Mouse (Mus musculus) cerebellum, adult 2 months (tissue): Measurements from ENCODE around the gene Enpep. TPM values are rescaled to one million over a fixed set of nuclear protein-coding genes. Genes with fewer than 3 reads are reported as not detected.

Experiments used
- DNase-seq, 2 experiments: peaks; one replicate each; pipeline ENCODE4 v3.0.0; 2021
- H3K27ac ChIP-seq: fragments of 200-500 bp; 2 replicates; pipeline ENCODE4 v1.5.1; 2012; ENCODE audit warnings: low read length, control low read depth, inconsistent platforms; ENCODE audit not compliant: insufficient read depth
- H3K27me3 ChIP-seq: fragments of 200-500 bp; 2 replicates; pipeline ENCODE4 v1.6.1; 2012; ENCODE audit warnings: inconsistent platforms, mild to moderate bottlenecking, low read length, moderate library complexity; ENCODE audit not compliant: control insufficient read depth, insufficient read depth
- H3K4me1 ChIP-seq: fragments of 200-500 bp; 2 replicates; pipeline ENCODE4 v1.6.1; 2011; ENCODE audit warnings: low read length; ENCODE audit not compliant: control insufficient read depth, insufficient read depth
- H3K4me3 ChIP-seq: fragments of 200-500 bp; replicated peaks from 2 replicates; pipeline ENCODE3; 2011; ENCODE audit warnings: mild to moderate bottlenecking, low read depth, low read length, control low read depth; ENCODE audit not compliant: insufficient read depth
- CTCF ChIP-seq: fragments of 200-500 bp; IDR thresholded peaks from 2 replicates; pipeline ENCODE4 v1.5.1; 2011; ENCODE audit warnings: low read depth, mild to moderate bottlenecking, control low read depth, low read length, moderate library complexity, borderline replicate concordance; ENCODE audit not compliant: insufficient read depth
- POLR2A ChIP-seq: fragments of 200-500 bp; IDR thresholded peaks from 2 replicates; pipeline ENCODE4 v1.6.1; 2011; ENCODE audit warnings: low read length, control low read depth, borderline replicate concordance; ENCODE audit not compliant: insufficient read depth
- WGBS: fragments of 180-500 bp; shearing (Covaris S2); methylation state at CpG from one replicate; pipeline ENCODE4 v1.1.7; 2018; 5-methylcytosine and 5-hydroxymethylcytosine counted together
- polyA plus RNA-seq: library from polyadenylated mRNA; depleted of rRNA; stranded (reverse); fragments of >200 nt; gene quantifications from 2 replicates; pipeline ENCODE4 v1.2.3, GENCODE M21; 2012

Enpep gene
- polyA plus RNA-seq, 1 experiment: 2.6 TPM

DNA sequence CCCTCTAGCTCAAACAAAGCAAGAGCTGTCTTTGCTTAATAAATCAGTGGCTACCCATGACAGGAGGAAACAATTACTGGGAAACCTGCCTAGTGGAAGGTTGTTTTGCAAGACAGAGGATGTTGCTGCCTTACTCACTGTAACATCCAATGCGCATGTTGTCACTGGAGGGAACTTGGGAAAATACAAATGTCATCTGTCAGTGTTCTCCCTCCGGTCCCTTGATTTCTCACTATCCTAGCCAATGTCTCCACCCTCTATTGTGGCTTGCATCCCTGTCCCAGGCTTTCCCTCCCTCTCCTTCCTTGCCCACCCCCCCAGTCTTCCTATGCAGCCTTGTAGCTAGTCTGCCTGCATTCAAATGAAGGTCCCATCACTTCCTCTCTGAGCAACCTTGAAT lies 36.6 kb downstream of the Enpep start:
- H3K27ac ChIP-seq: no peak overlapping the region
- H3K4me1 ChIP-seq: no peaks in the 10 kb centered on the region
- H3K4me3 ChIP-seq: no peak overlapping the region
- TF ChIP-seq POLR2A: no peak
- TF ChIP-seq CTCF: no peak
- H3K27me3 ChIP-seq: no peaks in the 10 kb centered on the region
- DNase-seq: no peak
- 59% methylated on average over 2 of the region's 2 CpGs for WGBS

DNA sequence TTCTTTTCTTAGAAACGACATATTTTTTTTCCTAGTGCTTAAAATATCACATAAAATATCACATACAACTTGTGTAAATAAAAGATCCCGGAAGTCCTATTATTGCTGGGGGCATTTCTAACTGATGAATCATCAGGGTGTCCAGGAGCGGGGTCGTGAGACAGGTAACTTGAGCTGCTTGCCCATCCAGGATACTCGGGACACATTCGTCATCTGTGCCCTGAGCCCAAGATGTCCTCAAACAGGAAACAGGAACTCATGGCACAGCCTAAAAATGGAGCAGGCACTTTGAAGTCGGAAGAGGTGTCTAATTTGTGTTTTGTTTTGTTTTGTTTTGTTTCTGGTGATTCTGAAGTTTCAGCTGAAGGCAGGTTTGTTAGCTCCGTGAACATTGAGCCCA lies 43.0 kb downstream of the Enpep start:
- WGBS: 90% methylated on average over 8 of the region's 8 CpGs

DNA sequence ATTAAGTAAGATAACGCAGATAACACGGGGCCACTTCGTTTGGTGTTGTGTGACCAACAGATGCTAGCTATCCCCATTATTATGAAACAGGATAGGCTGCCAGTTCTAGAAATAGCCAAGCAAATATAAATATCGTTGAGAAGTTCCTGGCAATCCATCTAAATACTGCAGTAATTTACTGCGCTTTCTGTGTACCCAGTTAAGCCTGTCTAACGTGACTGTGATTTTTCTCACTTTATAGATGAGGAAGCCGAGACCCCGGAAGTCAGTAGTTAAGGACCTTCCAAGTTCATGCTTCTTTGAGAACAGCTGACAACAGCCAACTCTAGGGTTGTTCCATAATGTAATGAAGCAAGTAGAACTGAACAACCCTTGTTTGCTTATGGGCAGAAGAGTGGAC lies 45.4 kb downstream of the Enpep start:
- no peaks in the 10 kb centered on the region for H3K4me1 ChIP-seq
- H3K27me3 ChIP-seq: no peaks in the 10 kb centered on the region
- no peak for DNase-seq
- H3K4me3 ChIP-seq: no peak overlapping the region
- WGBS: 71% methylated on average over 8 of the region's 8 CpGs
- no peak for TF ChIP-seq POLR2A
- TF ChIP-seq CTCF: no peak
- H3K27ac ChIP-seq: no peak overlapping the region

More for the DNA sequence above, 43.0 kb downstream of the Enpep start:
- Histone ChIP-seq H3K27me3 (no peaks in the 10 kb centered on the region), H3K4me3 (no peak overlapping the region), H3K4me1 (no peaks in the 10 kb centered on the region), H3K27ac (no peak overlapping the region)
- no peak for DNase-seq
- TF ChIP-seq CTCF: no peak
- TF ChIP-seq POLR2A: no peak

DNA sequence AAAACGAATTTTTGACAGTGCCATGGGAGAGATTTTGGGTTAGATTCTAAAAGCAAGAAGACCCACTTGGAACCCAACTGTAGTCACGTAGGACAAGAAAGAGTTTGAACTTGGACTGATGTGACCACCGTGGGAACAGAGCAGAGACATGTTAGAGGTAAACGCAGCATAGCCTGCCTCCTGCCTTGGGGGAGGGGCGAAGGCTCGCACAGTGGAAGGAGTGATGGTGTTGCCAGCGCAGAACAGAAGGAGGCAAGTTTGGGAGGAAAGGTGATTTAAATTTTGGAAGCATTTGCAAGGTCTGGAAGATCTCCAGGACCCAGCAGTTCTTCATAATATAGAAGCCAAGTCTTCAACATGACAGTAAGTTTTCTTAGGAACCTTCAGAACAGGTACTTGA lies 46.1 kb downstream of the Enpep start:
- Histone ChIP-seq H3K4me3 (no peak overlapping the region), H3K4me1 (no peaks in the 10 kb centered on the region), H3K27ac (no peak overlapping the region), H3K27me3 (no peaks in the 10 kb centered on the region)
- no peak for DNase-seq
- 49% methylated on average over 7 of the region's 7 CpGs for WGBS
- TF ChIP-seq CTCF (no peak), POLR2A (no peak)

DNA sequence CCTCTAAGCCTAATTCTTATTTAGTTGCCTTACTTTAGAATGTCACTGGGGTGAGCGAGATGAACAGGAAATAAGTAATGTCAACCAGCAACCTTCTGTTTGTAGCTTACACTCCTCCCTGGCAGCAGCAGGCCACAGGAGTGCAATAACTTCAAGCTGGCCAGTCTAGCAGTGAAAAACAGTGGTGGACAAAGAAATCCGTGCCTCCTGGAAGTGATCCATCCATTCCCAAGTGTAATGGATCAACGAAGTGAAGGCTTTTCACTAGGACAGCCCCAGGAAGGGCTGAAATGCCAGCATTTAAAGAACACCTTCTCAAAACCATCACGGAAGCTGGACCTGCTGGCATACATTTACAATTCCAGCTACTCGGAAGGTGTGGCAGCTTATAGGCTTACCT lies 48.2 kb downstream of the Enpep start:
- 63% methylated on average over 5 of the region's 5 CpGs for WGBS
- TF ChIP-seq POLR2A: no peak
- TF ChIP-seq CTCF: no peak
- no peak for DNase-seq

DNA sequence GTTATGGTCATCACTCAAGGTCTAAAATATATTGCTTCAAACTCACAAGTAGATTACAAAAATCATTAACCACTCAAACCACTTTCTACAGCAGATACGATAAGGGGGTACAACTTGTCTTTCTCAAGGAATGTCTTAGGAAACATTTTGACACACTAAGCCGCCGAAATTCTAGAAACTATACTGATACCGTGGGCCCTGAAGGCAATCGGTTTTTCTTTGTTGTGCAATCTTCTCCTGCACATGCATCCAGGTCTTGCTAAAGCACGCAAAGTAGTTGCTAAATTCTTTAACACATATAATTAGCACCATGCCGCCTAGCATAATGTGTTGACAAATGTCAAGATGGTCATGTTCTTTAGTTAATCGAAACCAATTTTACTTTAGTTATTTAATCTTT lies 53.1 kb downstream of the Enpep start:
- no peak overlapping the region for H3K27ac ChIP-seq
- no peak for DNase-seq
- H3K4me1 ChIP-seq: no peaks in the 10 kb centered on the region
- TF ChIP-seq CTCF (no peak), POLR2A (no peak)
- no peak overlapping the region for H3K4me3 ChIP-seq
- WGBS: 96% methylated on average over 8 of the region's 8 CpGs
- H3K27me3 ChIP-seq: no peaks in the 10 kb centered on the region

More for the DNA sequence above, 48.2 kb downstream of the Enpep start:
- H3K4me1 ChIP-seq: no peaks in the 10 kb centered on the region
- no peak overlapping the region for H3K4me3 ChIP-seq
- no peaks in the 10 kb centered on the region for H3K27me3 ChIP-seq
- H3K27ac ChIP-seq: no peak overlapping the region

DNA sequence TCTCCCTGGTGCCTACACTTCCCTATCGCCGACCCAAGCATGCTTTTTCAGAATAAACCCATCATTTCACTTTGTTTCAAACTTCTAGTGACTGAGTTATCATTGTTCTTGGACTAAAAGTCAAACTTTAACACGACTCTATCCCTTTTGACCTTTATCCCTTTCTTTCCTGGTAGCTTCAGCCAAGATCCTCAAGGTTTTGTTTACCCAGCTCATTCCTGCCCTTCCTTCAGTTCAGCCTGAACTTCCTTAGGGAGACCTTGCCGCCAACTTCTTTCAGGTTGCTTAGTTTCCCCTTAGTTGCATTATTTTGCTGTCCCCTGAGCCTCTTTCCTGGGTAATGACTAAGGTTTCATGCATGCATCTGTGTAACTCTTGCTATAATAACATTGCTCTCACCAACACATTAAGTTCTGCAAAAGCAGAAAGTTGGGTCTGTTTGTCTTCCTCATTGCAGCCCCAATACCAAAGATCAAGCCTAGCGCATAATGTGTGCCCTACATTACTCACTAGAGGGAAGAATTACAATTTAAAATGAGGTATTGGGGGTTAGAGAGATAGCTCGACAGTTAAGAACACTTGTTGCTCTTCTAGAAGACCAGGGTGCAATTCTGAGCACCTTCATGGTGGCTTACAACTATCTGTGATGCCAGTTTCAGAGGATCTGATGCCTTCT lies 59.2 kb downstream of the Enpep start:
- WGBS: 86% methylated on average over 6 of the region's 6 CpGs
- no peak for DNase-seq
- Histone ChIP-seq H3K27ac (no peak overlapping the region), H3K4me1 (no peaks in the 10 kb centered on the region), H3K4me3 (no peak overlapping the region), H3K27me3 (no peaks in the 10 kb centered on the region)
- TF ChIP-seq POLR2A: no peak
- TF ChIP-seq CTCF: no peak

DNA sequence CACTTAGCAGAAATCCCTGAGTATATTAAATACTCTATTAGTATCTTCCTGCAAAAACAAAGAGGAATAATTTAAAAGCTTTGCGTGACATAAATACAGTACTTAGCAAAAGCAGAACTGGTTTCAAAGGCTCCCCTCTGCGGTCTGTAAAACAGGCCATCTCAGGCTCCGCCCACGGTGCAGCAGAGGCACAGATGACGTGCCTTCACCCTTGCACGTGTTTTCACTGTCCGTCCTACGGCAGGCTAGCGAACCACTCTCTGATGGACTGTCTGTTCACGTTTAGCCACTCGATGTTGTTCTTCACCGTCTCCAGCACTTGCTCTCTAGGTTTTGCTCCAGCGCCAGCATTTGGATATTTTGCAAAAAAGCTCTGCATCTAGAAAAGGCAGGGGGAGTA lies 62.5 kb downstream of the Enpep start:
- H3K4me3 ChIP-seq: no peak overlapping the region
- no peak for TF ChIP-seq CTCF
- TF ChIP-seq POLR2A: no peak

More for the DNA sequence above, 62.5 kb downstream of the Enpep start:
- H3K27me3 ChIP-seq: no peaks in the 10 kb centered on the region
- DNase-seq: no peak
- no peaks in the 10 kb centered on the region for H3K4me1 ChIP-seq
- H3K27ac ChIP-seq: no peak overlapping the region
- 41% methylated on average over 13 of the region's 13 CpGs for WGBS
